Mouse (Mus musculus): ENCODE measurements around the gene Svop.

DNA sequence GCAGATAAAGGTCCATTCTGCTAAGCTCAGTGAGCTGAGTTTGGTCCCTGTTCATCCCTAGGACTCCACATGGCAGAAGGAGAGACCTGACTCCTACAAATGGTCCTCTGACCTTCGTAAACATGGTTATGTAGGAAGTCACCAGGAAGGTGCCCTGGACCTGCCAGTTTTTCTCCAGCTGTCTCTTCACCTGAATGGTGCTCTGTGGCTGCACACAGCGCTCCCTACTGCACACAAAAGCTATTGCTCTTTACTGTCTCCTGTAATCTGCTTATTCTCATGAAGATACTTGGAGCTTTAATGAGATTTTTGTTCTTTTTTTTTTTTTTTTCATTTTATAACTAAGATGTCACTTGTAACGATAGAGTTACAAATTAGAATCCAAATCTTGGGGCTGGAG, 44.8 kb downstream of the Svop start:
- peak; percentile 41 for TF ChIP-seq CTCF (IDR thresholded peaks at IDR 0.05; ENCODE audit: low read depth)
- no peak for TF ChIP-seq EP300 (IDR thresholded peaks at IDR 0.05; ENCODE audit: low read depth)
